Mouse (Mus musculus) megakaryocyte-erythroid progenitor cell, adult 5-6 weeks (primary cell): Measurements from ENCODE around the gene Mup7. TPM values are rescaled to one million over a fixed set of nuclear protein-coding genes. Genes with fewer than 3 reads are reported as not detected.
"Not testable (repeated sequence)": the region's sequence is repeated elsewhere in the genome, so short reads cannot be mapped to it uniquely, and the experiment has no call there.

ENCODE experiments used
- ATAC-seq: replicated peaks from 2 replicates; pipeline ENCODE4 v1.8.0; 2016; ENCODE audit warnings: mild to moderate bottlenecking, inconsistent platforms; ENCODE audit not compliant: severe bottlenecking, poor library complexity, low FRiP score, low TSS enrichment
- total RNA-seq, 2 experiments: library from RNA; stranded (forward) in 1 of 2; stranded (reverse) in 1 of 2; fragments of 200-1000, 215-1000 nt in 1 of 2; fragments of >200 nt in 1 of 2; fragmentation: Nextera tagmentation in 1 of 2; gene quantifications; 2 replicates each; pipeline ENCODE4 v1.2.3; 2014 to 2017

The Mup7 gene
- total RNA-seq (2014; fragmentation: Nextera tagmentation) (not detected in 2 replicates), total RNA-seq (2017) (not detected in 2 replicates)

DNA sequence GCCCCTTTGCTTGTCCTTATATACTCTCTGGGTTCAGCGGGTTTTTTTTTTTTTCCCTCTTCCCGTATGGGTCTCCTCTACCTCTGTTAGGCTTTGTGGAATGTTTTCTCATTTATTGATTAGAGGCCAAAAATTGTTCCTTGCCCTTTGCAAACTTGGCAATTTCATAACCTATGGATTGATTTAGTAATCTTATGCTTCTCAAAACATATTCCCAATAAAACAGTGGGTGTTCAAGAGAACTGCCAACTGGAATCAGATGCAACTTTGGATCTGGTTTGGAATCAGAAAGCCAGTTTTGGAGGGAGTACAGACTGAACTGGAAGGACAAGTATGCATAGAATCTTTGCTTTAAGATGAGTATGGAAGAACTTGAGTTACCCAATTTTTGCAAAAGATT is at the start of gene Mup7:
Mup7 (minus strand) TSS at position 101 of the 400 bp plus-strand sequence.
- ATAC-seq, result not testable (repeated sequence)

DNA sequence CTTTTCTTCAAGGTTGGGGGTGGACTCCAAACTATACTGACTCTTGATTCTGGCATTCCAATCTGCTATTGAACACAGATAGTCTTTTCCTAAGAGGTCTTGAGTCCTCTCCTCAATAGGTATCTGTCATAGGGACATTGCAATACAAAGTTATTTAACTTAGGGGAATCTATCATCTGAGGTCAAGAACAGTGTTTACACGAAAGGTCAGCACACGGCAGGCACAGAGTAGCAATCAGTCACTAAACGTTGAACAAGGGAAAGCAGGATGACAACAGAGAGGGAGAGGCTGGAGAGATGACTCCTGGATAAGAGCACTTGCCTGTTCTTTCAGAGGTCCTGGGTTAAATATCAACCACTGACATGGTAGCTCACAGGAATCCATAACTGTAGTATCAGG is 9.6 kb upstream of the Mup7 start:
- ATAC-seq, result not testable (repeated sequence)

DNA sequence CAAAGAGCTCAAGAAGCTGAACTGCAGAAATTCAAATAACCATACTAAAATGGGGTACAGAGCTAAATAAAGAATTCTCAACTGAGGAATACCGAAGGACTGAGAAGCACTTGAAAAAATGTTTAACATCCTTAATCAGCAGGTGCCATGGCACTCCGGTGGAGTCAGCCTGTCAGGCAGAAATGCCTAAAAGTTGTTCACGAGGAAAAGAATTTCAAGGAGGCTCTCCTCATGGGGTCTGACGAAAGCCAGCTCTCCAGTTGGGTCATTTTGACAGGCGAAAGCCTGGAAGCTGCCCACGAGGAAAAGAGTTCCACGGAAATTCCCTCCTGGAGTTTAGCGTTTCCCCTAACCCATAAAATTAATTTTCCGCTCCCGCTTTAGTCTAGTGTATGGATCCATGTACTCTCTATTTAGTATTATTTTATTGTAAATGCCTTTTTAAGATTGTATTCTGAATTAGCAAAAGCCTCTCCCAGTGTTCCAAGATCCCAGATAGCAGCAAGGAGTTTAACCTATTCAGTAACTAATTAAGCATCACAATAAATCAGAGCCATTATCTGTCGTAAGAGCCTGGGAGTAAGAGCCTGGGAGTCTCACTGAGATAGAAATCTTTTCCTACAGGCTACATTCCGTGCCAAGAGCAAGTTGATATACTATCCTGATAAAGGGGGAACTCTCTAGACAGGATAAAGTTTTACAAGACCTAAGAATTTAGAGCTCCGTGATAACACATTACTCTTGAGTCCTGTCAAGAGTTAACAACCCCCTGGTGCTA is 40.8 kb downstream of the Mup7 start:
- not testable (repeated sequence) for ATAC-seq

DNA sequence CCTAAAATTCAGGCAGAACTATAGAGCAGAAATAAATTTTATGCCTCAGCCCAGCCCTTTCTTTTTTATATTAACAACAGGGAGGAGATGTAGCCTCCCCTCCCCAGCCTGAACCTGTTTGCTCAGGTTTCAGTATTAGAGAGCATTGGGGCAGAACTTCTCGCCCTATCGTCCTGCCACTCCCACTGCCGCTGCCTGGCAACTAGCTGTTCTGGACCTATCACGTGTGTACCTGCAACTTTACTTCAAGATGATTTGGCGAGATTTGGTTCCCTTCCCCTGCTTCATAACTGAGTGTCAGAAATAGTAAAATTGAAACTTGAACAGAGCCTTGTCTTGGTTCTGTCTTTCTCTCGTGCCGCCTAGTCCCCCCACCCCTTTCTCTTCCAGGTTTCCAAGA is 50.1 kb downstream of the Mup7 start:
- ATAC-seq, result not testable (repeated sequence)

Other genes starting within 250 kb of the Mup7 start
- not detected in 2 replicates for gene Slc46a2, start 155.4 kb downstream of the Mup7 start, total RNA-seq (2014; fragmentation: Nextera tagmentation)
- not detected in 2 replicates for gene Slc46a2, start 155.4 kb downstream of the Mup7 start, total RNA-seq (2017)
- not detected in 2 replicates for gene Mup4, start 109.8 kb downstream of the Mup7 start, total RNA-seq (2014; fragmentation: Nextera tagmentation)
- gene Mup4, start 109.8 kb downstream of the Mup7 start, total RNA-seq (2017), result not detected in 2 replicates
- not detected in 2 replicates for gene Mup6, start 106.2 kb downstream of the Mup7 start, total RNA-seq (2014; fragmentation: Nextera tagmentation)
- gene Mup6, start 106.2 kb downstream of the Mup7 start, total RNA-seq (2017), result not detected in 2 replicates
- gene Mup2, start 83.8 kb upstream of the Mup7 start, total RNA-seq (2014; fragmentation: Nextera tagmentation), result not detected in 2 replicates
- gene Mup2, start 83.8 kb upstream of the Mup7 start, total RNA-seq (2017), result not detected in 2 replicates
- not detected in 2 replicates for gene Mup8, start 152.1 kb upstream of the Mup7 start, total RNA-seq (2014; fragmentation: Nextera tagmentation)
- gene Mup8, start 152.1 kb upstream of the Mup7 start, total RNA-seq (2017), result not detected in 2 replicates